Mouse (Mus musculus) bone marrow macrophage, adult 2 months (primary cell): ENCODE measurements around the gene Mlkl.

Source experiments
- CTCF ChIP-seq: IDR thresholded peaks from 2 replicates; pipeline ENCODE4 v1.5.1; 2012; ENCODE audit warnings: low read depth, mild to moderate bottlenecking, low read length, moderate library complexity
- POLR2A ChIP-seq: IDR thresholded peaks from 2 replicates; pipeline ENCODE4 v1.6.1; 2012; ENCODE audit warnings: mild to moderate bottlenecking, low read depth, low read length, borderline replicate concordance

DNA sequence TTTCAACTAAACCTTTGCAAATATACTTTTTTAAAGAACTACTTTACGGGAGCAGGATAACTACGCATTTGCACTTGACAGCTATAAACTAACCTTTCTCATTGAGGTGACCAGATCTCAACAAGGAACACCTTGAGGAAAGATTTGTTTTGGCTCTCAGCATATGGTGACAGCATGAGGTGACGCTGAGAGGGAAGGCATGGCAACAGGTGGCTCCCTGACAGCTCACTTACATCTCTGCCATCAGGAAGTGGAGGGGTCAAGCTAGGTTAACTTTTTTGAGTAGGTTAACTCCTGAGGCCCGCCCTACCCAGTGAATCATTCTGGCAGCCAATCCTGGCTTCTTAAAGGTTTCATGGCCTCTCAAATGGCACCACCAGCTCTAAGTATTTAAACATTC is 52.4 kb downstream of the Mlkl start:
- TF ChIP-seq POLR2A (no peak), CTCF (no peak)
